Mouse (Mus musculus) thymus, postnatal 0 days (tissue): ENCODE measurements around the gene Nr6a1. TPM values are rescaled to one million over a fixed set of nuclear protein-coding genes. Genes with fewer than 3 reads are reported as not detected.
A peak's percentile ranks its signal among the peaks of the same experiment; 100 is the strongest.

Source experiments
- DNase-seq: peaks from one replicate; pipeline ENCODE4 v3.0.0-alpha.2; 2015; ENCODE audit warnings: low spot score
- polyA plus RNA-seq: library from polyadenylated mRNA; unstranded; fragments of >200 nt; fragmentation: Nextera tagmentation; extraction: Ambion mirVana; gene quantifications from 2 replicates; pipeline ENCODE4 v1.2.1, GENCODE M21; 2015

The Nr6a1 gene
- 0.42 and 0.44 TPM in 2 replicates for polyA plus RNA-seq

DNA sequence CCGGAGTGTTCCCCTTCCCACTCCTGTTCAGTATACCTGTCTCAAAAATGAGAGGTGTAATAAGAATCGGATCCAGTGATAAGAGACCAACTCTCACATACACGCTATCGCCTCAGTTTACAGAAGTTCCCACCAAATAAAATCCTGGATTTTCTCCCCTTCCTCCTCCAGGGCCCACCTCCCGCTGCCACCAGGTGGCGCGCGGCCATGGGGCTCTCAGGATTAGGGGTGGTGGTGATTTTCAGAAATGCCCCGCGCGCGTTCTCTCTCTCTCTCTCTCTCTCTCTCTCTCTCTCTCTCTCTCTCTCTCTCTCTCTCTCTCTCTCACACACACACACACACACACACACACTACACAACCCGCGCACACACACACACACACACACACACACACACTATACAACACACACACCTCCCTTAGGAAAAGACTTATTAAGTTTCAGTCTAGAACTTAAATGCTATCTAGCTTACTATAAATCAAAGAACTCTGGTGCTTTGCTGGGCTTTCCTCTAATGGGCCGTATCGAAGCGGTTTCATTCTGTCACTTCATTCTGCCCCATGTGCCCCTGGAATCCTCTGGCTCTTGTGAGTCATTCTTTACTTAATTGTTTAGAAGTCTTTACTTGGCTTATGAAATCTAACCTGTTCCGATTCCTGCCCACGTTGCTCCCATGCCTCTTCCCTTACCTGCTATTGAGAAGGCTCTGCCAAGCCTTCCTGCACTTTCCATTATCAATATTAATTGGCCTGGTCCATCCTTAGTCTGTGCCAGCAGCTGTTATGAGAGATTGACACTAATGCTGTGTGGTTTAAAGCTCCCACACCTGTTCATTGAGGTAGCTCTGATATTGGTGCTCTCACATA, at the start of gene Nr6a1:
Gene Nr6a1, minus strand, starts transcription at position 574 of the 865 bp plus-strand sequence.
- DNase-seq = peak; percentile 61

DNA sequence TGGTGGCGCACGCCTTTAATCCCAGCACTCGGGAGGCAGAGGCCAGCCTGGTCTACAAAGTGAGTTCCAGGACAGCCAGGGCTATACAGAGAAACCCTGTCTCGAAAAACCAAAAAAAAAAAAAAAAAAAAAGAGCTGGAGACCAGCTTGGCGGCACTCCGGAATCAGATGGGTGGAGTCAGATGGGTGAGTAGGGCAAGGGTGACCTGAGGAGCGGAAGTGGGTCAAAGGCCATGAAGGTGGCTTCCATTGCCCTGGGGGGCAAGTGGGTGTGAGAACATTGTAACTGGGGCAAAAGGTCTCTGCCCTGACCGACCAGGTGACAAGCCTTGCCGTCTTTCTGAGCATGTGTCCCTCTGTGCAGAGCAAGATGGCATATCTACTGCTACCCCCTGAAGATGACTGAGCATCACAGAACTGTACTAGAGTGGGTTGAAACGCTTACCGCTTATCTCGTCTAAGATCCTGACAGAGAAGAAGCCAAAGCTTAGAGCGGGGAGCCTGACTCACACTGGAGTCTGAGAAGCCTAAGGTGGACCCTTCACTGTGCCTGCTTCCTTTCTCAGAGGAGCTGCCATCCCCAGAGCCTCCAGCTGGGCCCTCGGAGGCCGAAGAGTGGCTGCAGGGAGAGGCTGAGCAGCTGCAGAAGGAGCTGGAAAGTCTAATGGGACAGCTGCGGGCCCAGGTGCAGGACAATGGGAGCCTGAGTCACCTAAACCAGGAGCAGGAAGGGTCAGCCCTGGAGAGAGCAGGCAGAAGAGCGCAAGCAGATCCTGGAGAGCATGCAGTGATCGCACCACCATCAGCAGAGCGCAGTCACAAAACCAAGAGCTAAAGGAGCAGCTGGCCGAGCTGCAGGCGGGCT, 48.7 kb upstream of the Nr6a1 start:
- DNase-seq = no peak

- no peak for DNase-seq
These were observed 47.7 kb upstream of the Nr6a1 start for GRCm38 (mm10) chr2:38975181-38975580.

DNA sequence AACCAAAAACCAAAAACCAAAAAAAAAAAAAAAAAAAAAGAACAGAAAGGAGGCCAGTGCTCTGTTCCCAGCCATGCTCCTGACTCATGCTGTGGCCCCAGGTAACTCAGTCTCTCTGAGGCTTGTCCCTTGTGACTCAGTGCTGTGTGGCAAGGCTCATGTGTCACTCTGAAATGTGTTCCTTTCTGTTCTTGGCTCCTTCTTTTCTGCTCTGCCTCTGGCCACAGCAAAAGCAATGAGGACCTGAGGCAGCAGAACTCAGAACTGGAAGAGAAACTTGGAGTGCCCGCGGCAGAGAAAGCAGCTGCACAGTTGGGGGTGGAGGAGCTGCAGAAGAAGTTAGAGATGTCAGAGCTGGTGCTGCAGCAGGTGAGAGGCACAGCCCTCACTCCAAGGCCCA, 46.7 kb upstream of the Nr6a1 start:
- no peak for DNase-seq

DNA sequence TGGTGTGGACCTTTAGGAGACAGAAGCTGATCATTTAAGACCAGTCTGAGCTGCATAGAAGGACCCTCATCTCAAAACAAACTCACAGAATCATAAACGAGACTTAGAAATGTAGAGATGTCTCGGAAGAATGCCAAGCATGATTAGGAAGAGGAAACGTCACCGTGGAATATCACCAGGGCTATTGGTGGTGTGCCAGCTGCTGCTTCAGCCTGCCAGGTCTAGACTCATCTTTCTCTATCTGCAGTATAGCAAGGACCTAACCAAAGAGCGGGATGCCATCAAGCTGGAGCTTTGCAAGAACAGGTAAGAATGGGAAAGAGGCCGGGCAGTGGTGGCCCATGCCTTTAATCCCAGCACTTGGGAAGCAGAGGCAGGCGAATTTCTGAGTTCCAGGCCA, 46.2 kb upstream of the Nr6a1 start:
- DNase-seq = no peak

- no peak for DNase-seq
These were observed 45.7 kb upstream of the Nr6a1 start for GRCm38 (mm10) chr2:38973223-38973622.

- DNase-seq = no peak
These were observed 42.6 kb upstream of the Nr6a1 start for GRCm38 (mm10) chr2:38970057-38970456.

- no peak for DNase-seq
These were observed 42.2 kb upstream of the Nr6a1 start for GRCm38 (mm10) chr2:38969650-38970049.

DNA sequence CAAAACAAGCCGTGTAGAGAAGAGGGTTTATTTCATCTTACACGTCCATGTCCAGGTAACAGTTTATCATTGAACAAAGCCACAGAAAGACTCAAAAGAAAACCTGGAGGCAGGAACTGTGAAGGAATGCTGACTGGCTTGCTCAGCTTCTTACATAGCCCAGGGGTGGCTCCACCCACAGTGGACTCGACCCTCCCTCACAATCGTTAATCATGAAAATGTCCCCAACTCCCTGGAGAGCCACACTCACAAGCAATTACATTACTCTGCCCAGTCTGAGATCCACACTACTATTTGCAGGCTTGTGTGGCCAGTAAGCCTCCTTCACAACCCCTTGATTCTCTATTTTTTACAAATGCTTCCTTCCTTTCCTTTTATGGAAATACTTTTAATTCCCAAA, 36.7 kb upstream of the Nr6a1 start:
- no peak for DNase-seq

GRCm38 (mm10) chr2:38957671-38958223, 30.3 kb upstream of the Nr6a1 start:
- no peak for DNase-seq

- no peak for DNase-seq
These were observed 28.6 kb upstream of the Nr6a1 start for GRCm38 (mm10) chr2:38956062-38956461.

GRCm38 (mm10) chr2:38953152-38953883, 25.8 kb upstream of the Nr6a1 start:
- no peak for DNase-seq

- DNase-seq = no peak
These were observed 22.8 kb upstream of the Nr6a1 start for GRCm38 (mm10) chr2:38950281-38950719.

GRCm38 (mm10) chr2:38947566-38947965, 20.1 kb upstream of the Nr6a1 start:
- DNase-seq = no peak

GRCm38 (mm10) chr2:38944460-38945161, 17.1 kb upstream of the Nr6a1 start:
- peak; percentile 1 for DNase-seq

GRCm38 (mm10) chr2:38943977-38944376, 16.5 kb upstream of the Nr6a1 start:
- DNase-seq = no peak

DNA sequence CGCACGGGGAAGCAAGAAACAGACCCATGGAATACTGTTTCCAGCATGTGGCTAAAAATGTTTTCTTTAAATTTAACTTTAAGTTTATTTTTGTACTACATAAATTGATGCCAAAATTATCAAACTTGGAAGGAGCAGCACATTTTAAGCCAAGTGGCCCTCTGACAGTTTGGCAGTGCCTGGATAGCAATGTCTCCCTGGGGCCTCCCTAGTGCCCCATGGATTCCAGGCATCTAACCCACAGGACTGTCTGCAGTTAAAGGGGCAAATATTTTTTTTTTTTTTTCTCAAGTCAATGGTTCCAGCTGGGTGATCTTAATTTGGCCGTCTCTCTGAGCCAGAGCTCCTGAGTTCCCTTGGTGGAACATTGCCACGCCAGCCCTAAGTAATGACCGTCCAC, 15.7 kb upstream of the Nr6a1 start:
- no peak for DNase-seq

DNA sequence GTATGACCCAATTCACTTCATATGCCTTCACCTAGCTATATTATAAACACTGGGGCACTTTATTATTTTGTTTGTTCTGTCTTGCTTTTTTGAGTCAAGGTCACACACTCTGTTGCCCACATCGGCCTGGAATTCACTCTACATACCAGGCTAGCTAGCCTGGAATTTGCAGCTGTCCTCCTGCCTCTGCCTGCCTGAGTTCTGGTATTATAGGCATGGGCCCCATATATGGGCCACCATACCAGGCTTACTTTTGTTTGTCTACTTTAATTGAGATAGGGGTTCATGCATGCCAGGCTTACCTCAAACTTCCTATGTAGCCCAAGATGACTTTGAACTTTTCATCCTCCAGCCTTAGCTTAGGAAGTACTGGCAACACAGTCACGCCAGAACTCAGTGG, 14.4 kb upstream of the Nr6a1 start:
- DNase-seq = peak; percentile 0

DNA sequence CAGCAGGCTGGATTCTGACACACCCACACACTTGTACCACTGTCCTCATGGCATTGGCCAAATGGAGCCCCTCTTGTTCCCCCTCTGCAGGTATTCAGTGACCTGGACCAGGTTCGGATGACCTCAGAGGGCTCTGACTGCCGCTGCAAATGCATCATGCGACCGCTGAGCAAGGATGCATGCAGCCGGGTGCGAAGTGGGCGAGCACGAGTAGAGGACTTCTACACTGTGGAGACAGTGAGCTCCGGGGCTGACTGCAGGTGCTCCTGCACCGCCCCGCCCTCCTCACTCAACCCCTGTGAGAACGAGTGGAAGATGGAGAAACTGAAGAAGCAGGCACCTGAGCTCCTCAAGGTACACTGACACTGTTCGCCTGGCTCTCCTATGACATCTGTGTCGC, 13.9 kb upstream of the Nr6a1 start:
- no peak for DNase-seq

DNA sequence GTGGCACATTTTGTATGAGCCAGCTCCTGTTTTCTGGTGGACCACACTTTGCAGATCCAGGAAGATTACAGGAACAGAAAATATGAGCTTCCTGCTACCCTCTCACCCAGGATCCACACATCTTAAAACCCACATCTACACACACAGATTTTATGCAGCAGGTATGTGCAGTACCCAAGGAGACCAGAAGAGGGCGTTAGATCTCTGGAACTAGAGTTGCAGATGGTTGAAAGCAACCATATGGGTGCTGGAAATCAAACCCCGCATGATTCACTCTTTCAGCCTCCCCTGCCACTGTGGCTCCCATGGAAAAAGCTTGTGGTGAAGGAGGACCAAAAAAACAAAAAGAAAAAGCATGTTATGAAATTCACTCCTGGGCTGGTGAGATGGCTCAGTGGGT, 11.6 kb upstream of the Nr6a1 start:
- DNase-seq = peak; percentile 1

GRCm38 (mm10) chr2:38938007-38938406, 10.5 kb upstream of the Nr6a1 start:
- DNase-seq = no peak
